8 mouse cellular contexts compared by ENCODE assay signal in genomic region chr8:122432443-122433268, GRCm38 (mm10). TPM values are rescaled to one million over a fixed set of nuclear protein-coding genes. Genes with fewer than 3 reads are reported as not detected.
DNase-seq lines count a peak whose midpoint lies in the region; ATAC-seq and TF ChIP-seq lines count a peak whose summit lies in the region.

TSS of gene Cyba (minus strand) at chr8:122432930.

- H3K4me3 ChIP-seq in heart, adult 2 months, result peak within 1 kb of the TSS; percentile 75
- H3K4me3 ChIP-seq in kidney, adult 2 months (ENCODE audit: insufficient read depth, low read depth, low read length), result peak within 1 kb of the TSS; percentile 83
- peak within 1 kb of the TSS; percentile 69 for H3K4me3 ChIP-seq in lung, embryonic 15.5 days

- 5% methylated on average over 45 of the region's 45 CpGs for WGBS in heart, adult 2 months
- 6% methylated on average over 45 of the region's 45 CpGs for WGBS in kidney, adult 2 months
- 2% methylated on average over 37 of the region's 45 CpGs for WGBS in lung, embryonic 15.5 days

- H3K27me3 ChIP-seq in heart, adult 2 months (ENCODE audit: control insufficient read depth, insufficient read depth, low read length), result no peaks in the 10 kb centered on the region
- H3K27me3 ChIP-seq in kidney, adult 2 months (replicated peaks; ENCODE audit: control insufficient read depth, insufficient read depth, low read length), result no peaks in the 10 kb centered on the region
- no peaks in the 10 kb centered on the region for H3K27me3 ChIP-seq in lung, embryonic 15.5 days

- no peaks in the 10 kb centered on the region for H3K9me3 ChIP-seq in lung, embryonic 15.5 days

- peak; percentile 90 for ATAC-seq in lung, embryonic 15.5 days (ENCODE audit: borderline replicate concordance, extremely low read depth, low FRiP score, low TSS enrichment)
- ATAC-seq in neutrophil, adult 5-6 weeks (ENCODE audit: extremely low read depth, insufficient number of reproducible peaks, low FRiP score, poor library complexity, severe bottlenecking), result peak; percentile 41

- H3K36me3 ChIP-seq in heart, adult 2 months (ENCODE audit: control insufficient read depth, insufficient read depth, low read length), result no peaks in the 10 kb centered on the region
- H3K36me3 ChIP-seq in kidney, adult 2 months (ENCODE audit: control insufficient read depth, insufficient read depth, low read length), result no peaks in the 10 kb centered on the region
- peaks cover 20% of the 10 kb centered on the region; the same call in 1 of the 2 replicates for H3K36me3 ChIP-seq in lung, embryonic 15.5 days

- TF ChIP-seq CTCF in heart, adult 2 months (IDR thresholded peaks at IDR 0.05), result no peak
- TF ChIP-seq CTCF in kidney, adult 2 months (conservative IDR thresholded peaks at IDR 0.05; ENCODE audit: insufficient read depth, insufficient read length, low read depth, low read length), result no peak

- H3K4me1 ChIP-seq in heart, adult 2 months (ENCODE audit: control insufficient read depth, insufficient read depth, low read length), result peaks cover 4% of the 10 kb centered on the region; the same call in 1 of the 2 replicates
- H3K4me1 ChIP-seq in kidney, adult 2 months (ENCODE audit: control insufficient read depth, insufficient read depth, low read length), result peaks cover 10% of the 10 kb centered on the region; the same call in 1 of the 2 replicates
- peaks cover 24% of the 10 kb centered on the region for H3K4me1 ChIP-seq in lung, embryonic 15.5 days

- no peaks in the 10 kb centered on the region for H3K79me2 ChIP-seq in heart, adult 2 months (replicated peaks; ENCODE audit: control insufficient read depth, insufficient read depth, low read length)

- intact Hi-C loops in heart, adult 2 months (cut with DNase I), result loop anchor here (2.0 kb wide), 1 partner anchor 66 kb away; no protein-coding TSS in a partner anchor

- peak within 1 kb of the TSS; percentile 94 for H3K27ac ChIP-seq in heart, adult 2 months
- H3K27ac ChIP-seq in kidney, adult 2 months (ENCODE audit: insufficient read depth, low read depth, low read length), result peak within 1 kb of the TSS; percentile 78
- peak within 1 kb of the TSS; percentile 75 for H3K27ac ChIP-seq in lung, embryonic 15.5 days

- TF ChIP-seq EP300 in heart, adult 2 months (IDR thresholded peaks at IDR 0.05; ENCODE audit: insufficient read depth, low read depth, low read length), result no peak; the same call in 1 of the 2 replicates

- peak within 1 kb of the TSS; percentile 86 for H3K9ac ChIP-seq in heart, adult 2 months (ENCODE audit: low read depth, low read length)
- H3K9ac ChIP-seq in lung, embryonic 15.5 days, result peak within 1 kb of the TSS; percentile 77

- TF ChIP-seq POLR2A in heart, adult 2 months (IDR thresholded peaks at IDR 0.05; ENCODE audit: insufficient read depth, low read depth, low read length), result peak; percentile 80
- peak; percentile 72 for TF ChIP-seq POLR2A in kidney, adult 2 months (IDR thresholded peaks at IDR 0.05; ENCODE audit: low read depth, low read length)

- DNase-seq in layer of hippocampus, adult 18-20 months (ENCODE audit: low spot score in 2 of 2), result no peak
- DNase-seq in layer of hippocampus, adult 9-10 months (ENCODE audit: low spot score), result no peak
- peak; percentile 77 for DNase-seq in embryo, embryonic 9.5 days (ENCODE audit: extremely low spot score)
- DNase-seq in heart, adult 2 months, result peak; percentile 87 to 89
- peak; percentile 89 for DNase-seq in kidney, adult 2 months
- DNase-seq in urinary bladder, adult 2 months (ENCODE audit: low spot score), result peak; percentile 48

- peak within 1 kb of the TSS; percentile 96 for H3K4me2 ChIP-seq in lung, embryonic 15.5 days

RNA-seq across cellular contexts. Expression of gene Cyba, which starts in this region (rescaled TPM):
- total RNA-seq in layer of hippocampus, adult 18-20 months (2021), result 10 to 100 TPM; 10.8 to 11.3 TPM
- 10 to 100 TPM; 41.2 to 43.9 TPM for total RNA-seq in heart, adult 2 months (2021)
- 62.1 and 92.8 TPM in 2 replicates for polyA plus RNA-seq in heart, adult 2 months (2012; rRNA removed)
- polyA plus RNA-seq in kidney, adult 2 months (2012; rRNA removed), result 1,266 and 1,342 TPM in 2 replicates
- polyA plus RNA-seq in lung, embryonic 15.5 days (2015; fragmentation: Nextera tagmentation; extraction: Ambion mirVana), result 208 and 215 TPM in 2 replicates
- 285 and 300 TPM in 2 replicates for total RNA-seq in neutrophil, adult 5-6 weeks (2017)
- polyA plus RNA-seq in urinary bladder, adult 2 months (2012; rRNA removed), result 115 and 130 TPM in 2 replicates

Comparison
In these comparisons a context has a peak if more than half of its experiments do, and no peak if none do; other contexts are left out.
1. DNase-seq: peak in embryo, embryonic 9.5 days (single experiment), heart, adult 2 months (2 of 2), kidney, adult 2 months (single experiment) and urinary bladder, adult 2 months (single experiment); none in layer of hippocampus, adult 18-20 months (0 of 2) and layer of hippocampus, adult 9-10 months (single experiment).
2. Peak in every context shown above with its lines, with median percentiles within 50 percentile points of each other: H3K27ac ChIP-seq and H3K4me3 ChIP-seq.